Mouse (Mus musculus) MEL (cell line): ENCODE data around the gene Gm28305. TPM values are rescaled to one million over a fixed set of nuclear protein-coding genes. Genes with fewer than 3 reads are reported as not detected.

ENCODE experiments used
- DNase-seq: peaks from one replicate; pipeline ENCODE4 v3.0.0; 2011; ENCODE audit warnings: low read depth, low spot score
- H3K27ac ChIP-seq: 2 replicates; pipeline ENCODE4 v1.5.1; 2012; ENCODE audit warnings: low read depth, mild to moderate bottlenecking, control low read depth, low read length, moderate library complexity; ENCODE audit not compliant: control insufficient read depth
- H3K27me3 ChIP-seq, 2 experiments: fragments of 150-350 bp in 1 of 2; sonication (generic) in 1 of 2; 2 replicates each; pipeline ENCODE4 v1.6.1; 2012; ENCODE audit warnings: low read length in 2 of 2, mild to moderate bottlenecking in 2 of 2, improper control_type of control experiment in 1 of 2, moderate library complexity in 1 of 2; ENCODE audit not compliant: insufficient read depth in 2 of 2, control insufficient read depth in 1 of 2
- H3K36me3 ChIP-seq, 2 experiments: 2 replicates each; pipeline ENCODE4 v1.6.1; 2012 to 2014; ENCODE audit warnings: low read length in 2 of 2, improper control_type of control experiment in 1 of 2, inconsistent platforms in 1 of 2, mild to moderate bottlenecking in 1 of 2; ENCODE audit not compliant: insufficient read depth in 2 of 2, control insufficient read depth in 1 of 2
- H3K4me1 ChIP-seq, 2 experiments: fragments of 150-350 bp in 1 of 2; sonication (generic) in 1 of 2; 2 replicates each; pipeline ENCODE4 v1.6.1; 2012; ENCODE audit warnings: low read length in 2 of 2, improper control_type of control experiment in 1 of 2, mild to moderate bottlenecking in 1 of 2; ENCODE audit not compliant: insufficient read depth in 2 of 2, control insufficient read depth in 1 of 2
- H3K4me3 ChIP-seq, 2 experiments: fragments of 150-350 bp in 1 of 2; sonication (generic) in 1 of 2; 2 replicates each; pipeline ENCODE4 v1.5.1; 2012; ENCODE audit warnings: low read depth in 2 of 2, low read length in 2 of 2, mild to moderate bottlenecking in 2 of 2, moderate library complexity in 2 of 2, control low read depth in 1 of 2, improper control_type of control experiment in 1 of 2; ENCODE audit not compliant: control insufficient read depth in 1 of 2, insufficient read depth in 1 of 2
- H3K79me2 ChIP-seq: 2 replicates; pipeline ENCODE4 v1.6.1; 2012; ENCODE audit warnings: mild to moderate bottlenecking, low read length, moderate library complexity; ENCODE audit not compliant: control insufficient read depth, poor library complexity, insufficient read depth
- H3K9ac ChIP-seq: 2 replicates; pipeline ENCODE4 v1.6.1; 2012; ENCODE audit warnings: low read depth, mild to moderate bottlenecking, control low read depth, low read length, moderate library complexity; ENCODE audit not compliant: control insufficient read depth, poor library complexity, severe bottlenecking
- H3K9me3 ChIP-seq: fragments of 150-350 bp; sonication (generic); replicated peaks from 2 replicates; pipeline ENCODE4 v1.6.1; 2012; ENCODE audit warnings: mild to moderate bottlenecking, low read length, improper control_type of control experiment, moderate library complexity; ENCODE audit not compliant: insufficient read depth
- CHD2 ChIP-seq: IDR thresholded peaks from 2 replicates; pipeline ENCODE4 v1.6.1; 2011; ENCODE audit warnings: low read length, improper control_type of control experiment
- CTCF ChIP-seq, 3 experiments: IDR thresholded peaks in 2 of 3; conservative IDR thresholded peaks in 1 of 3; 2 replicates each; pipeline ENCODE4 v1.5.1; 2011 to 2012; ENCODE audit warnings: low read length in 3 of 3, low read depth in 2 of 3, mild to moderate bottlenecking in 2 of 3, improper control_type of control experiment in 1 of 3, inconsistent platforms in 1 of 3, mixed read lengths in 1 of 3, moderate library complexity in 1 of 3; ENCODE audit not compliant: control insufficient read depth in 1 of 3, insufficient read depth in 1 of 3, poor library complexity in 1 of 3, severe bottlenecking in 1 of 3
- E2F4 ChIP-seq: IDR thresholded peaks from 2 replicates; pipeline ENCODE4 v1.6.1; 2011; ENCODE audit warnings: low read depth, low read length, improper control_type of control experiment, borderline replicate concordance
- ELF1 ChIP-seq: IDR thresholded peaks from 2 replicates; pipeline ENCODE4 v1.6.1; 2014; ENCODE audit warnings: low read depth, mild to moderate bottlenecking, inconsistent platforms, low read length, improper control_type of control experiment, moderate library complexity
- EP300 ChIP-seq, 2 experiments: IDR thresholded peaks; 2 replicates each; pipeline ENCODE4 v1.6.1; 2011; ENCODE audit warnings: improper control_type of control experiment in 2 of 2, low read length in 2 of 2, low read depth in 1 of 2, mild to moderate bottlenecking in 1 of 2
- ETS1 ChIP-seq: IDR thresholded peaks from 2 replicates; pipeline ENCODE4 v1.6.1; 2012; ENCODE audit warnings: low read depth, mild to moderate bottlenecking, inconsistent platforms, low read length, improper control_type of control experiment, moderate library complexity
- GABPA ChIP-seq: IDR thresholded peaks from 2 replicates; pipeline ENCODE4 v1.6.1; 2012; ENCODE audit warnings: low read depth, mild to moderate bottlenecking, inconsistent platforms, low read length, improper control_type of control experiment, moderate library complexity
- GATA1 ChIP-seq: IDR thresholded peaks from 2 replicates; pipeline ENCODE4 v1.6.1; 2011; ENCODE audit warnings: low read depth, low read length, improper control_type of control experiment
- HCFC1 ChIP-seq: IDR thresholded peaks from 2 replicates; pipeline ENCODE4 v1.6.1; 2012; ENCODE audit warnings: low read depth, mild to moderate bottlenecking, inconsistent platforms, low read length, improper control_type of control experiment, moderate library complexity
- JUND ChIP-seq: IDR thresholded peaks from 2 replicates; pipeline ENCODE4 v1.6.1; 2011; ENCODE audit warnings: low read depth, mild to moderate bottlenecking, improper control_type of control experiment, low read length
- KAT2A ChIP-seq: conservative IDR thresholded peaks from 2 replicates; pipeline ENCODE4 v1.6.1; 2012; ENCODE audit warnings: low read depth, low read length, improper control_type of control experiment, inconsistent platforms
- MAFK ChIP-seq: IDR thresholded peaks from 2 replicates; pipeline ENCODE4 v1.6.1; 2011; ENCODE audit warnings: low read depth, mild to moderate bottlenecking, low read length, improper control_type of control experiment, borderline replicate concordance
- MAX ChIP-seq: IDR thresholded peaks from 2 replicates; pipeline ENCODE4 v1.6.1; 2011; ENCODE audit warnings: low read length, improper control_type of control experiment
- MYB ChIP-seq: IDR thresholded peaks from 2 replicates; pipeline ENCODE4 v1.6.1; 2011; ENCODE audit warnings: mild to moderate bottlenecking, low read depth, low read length, improper control_type of control experiment
- MYC ChIP-seq: IDR thresholded peaks from 2 replicates; pipeline ENCODE4 v1.6.1; 2011; ENCODE audit warnings: low read depth, mild to moderate bottlenecking, low read length, improper control_type of control experiment, moderate library complexity
- NELFE ChIP-seq: IDR thresholded peaks from 2 replicates; pipeline ENCODE4 v1.6.1; 2011; ENCODE audit warnings: low read depth, low read length, improper control_type of control experiment
- POLR2A ChIP-seq, 2 experiments: IDR thresholded peaks; 2 replicates each; pipeline ENCODE4 v1.6.1; 2011 to 2012; ENCODE audit warnings: low read length in 2 of 2, mild to moderate bottlenecking in 2 of 2, control low read depth in 1 of 2, improper control_type of control experiment in 1 of 2, low read depth in 1 of 2, moderate library complexity in 1 of 2; ENCODE audit not compliant: control insufficient read depth in 1 of 2, insufficient read depth in 1 of 2, poor library complexity in 1 of 2
- POLR2AphosphoS2 ChIP-seq: IDR thresholded peaks from 2 replicates; pipeline ENCODE4 v1.6.1; 2011; ENCODE audit warnings: low read length, improper control_type of control experiment
- RAD21 ChIP-seq: IDR thresholded peaks from 2 replicates; pipeline ENCODE4 v1.6.1; 2011; ENCODE audit warnings: mild to moderate bottlenecking, low read depth, low read length, improper control_type of control experiment
- RCOR1 ChIP-seq: IDR thresholded peaks from 2 replicates; pipeline ENCODE4 v1.6.1; 2012; ENCODE audit warnings: low read depth, mild to moderate bottlenecking, inconsistent platforms, low read length, improper control_type of control experiment
- SIN3A ChIP-seq: IDR thresholded peaks from 2 replicates; pipeline ENCODE4 v1.6.1; 2012; ENCODE audit warnings: low read length, improper control_type of control experiment, inconsistent platforms
- TAL1 ChIP-seq: IDR thresholded peaks from 2 replicates; pipeline ENCODE4 v1.6.1; 2012; ENCODE audit warnings: mild to moderate bottlenecking, inconsistent platforms, low read length, moderate library complexity, mixed read lengths
- TBP ChIP-seq: IDR thresholded peaks from 2 replicates; pipeline ENCODE4 v1.8.0; 2011; ENCODE audit warnings: low read depth, low read length, improper control_type of control experiment
- UBTF ChIP-seq: IDR thresholded peaks from 2 replicates; pipeline ENCODE4 v1.6.1; 2012; ENCODE audit warnings: low read depth, mild to moderate bottlenecking, inconsistent platforms, low read length, improper control_type of control experiment, moderate library complexity, borderline replicate concordance; ENCODE audit not compliant: insufficient read depth
- USF1 ChIP-seq: IDR thresholded peaks from 2 replicates; pipeline ENCODE4 v1.6.1; 2014; ENCODE audit warnings: low read depth, mild to moderate bottlenecking, inconsistent platforms, low read length, improper control_type of control experiment, moderate library complexity
- USF2 ChIP-seq, 2 experiments: IDR thresholded peaks; 2 replicates each; pipeline ENCODE4 v1.6.1; 2011 to 2012; ENCODE audit warnings: improper control_type of control experiment in 2 of 2, low read length in 2 of 2, borderline replicate concordance in 1 of 2, inconsistent platforms in 1 of 2, low read depth in 1 of 2, mild to moderate bottlenecking in 1 of 2; ENCODE audit not compliant: insufficient read depth in 1 of 2
- ZMIZ1 ChIP-seq: IDR thresholded peaks from 2 replicates; pipeline ENCODE4 v1.6.1; 2012; ENCODE audit warnings: low read depth, mild to moderate bottlenecking, inconsistent platforms, low read length, improper control_type of control experiment, moderate library complexity
- polyA plus RNA-seq, 2 experiments: library from polyadenylated mRNA; stranded (reverse) in 1 of 2; unstranded in 1 of 2; fragments of >175 nt in 1 of 2; fragments of >200 nt in 1 of 2; gene quantifications; 2 replicates each; pipeline versions ENCODE4 v1.2.1 to v1.2.4; 2012; ENCODE audit warnings: low replicate concordance in 2 of 2, low read depth in 1 of 2; ENCODE audit not compliant: insufficient read length in 2 of 2, insufficient read depth in 1 of 2, missing spikeins in 1 of 2
- total RNA-seq: library from RNA; depleted of rRNA; stranded (reverse); fragments of 300-350 nt; gene quantifications from 2 replicates; pipeline ENCODE4 v1.2.3, GENCODE M21; 2012

Gm28305 gene
- total and polyA plus RNA-seq, 3 experiments: not detected

- no peaks in the 10 kb centered on the region for H3K79me2 ChIP-seq
- TF ChIP-seq SIN3A: no peak
- no peak for TF ChIP-seq GATA1
- no peak for TF ChIP-seq CTCF (IDR thresholded peaks at IDR 0.05 in 2 of 3, conservative IDR thresholded peaks at IDR 0.05 in 1 of 3; ENCODE audit: control insufficient read depth in 1 of 3, insufficient read depth in 1 of 3, low read depth in 2 of 3, low read length in 3 of 3, poor library complexity in 1 of 3, severe bottlenecking in 1 of 3)
- no peak for TF ChIP-seq USF2 (IDR thresholded peaks at IDR 0.05; ENCODE audit: borderline replicate concordance in 1 of 2, insufficient read depth in 1 of 2, low read depth in 1 of 2, low read length in 2 of 2)
- no peak for TF ChIP-seq UBTF
- no peak for TF ChIP-seq ELF1
- no peak for TF ChIP-seq MYB
- no peak for TF ChIP-seq USF1
- TF ChIP-seq CHD2: no peak
- TF ChIP-seq TBP: no peak
- no peak for TF ChIP-seq POLR2A (IDR thresholded peaks at IDR 0.05; ENCODE audit: control insufficient read depth in 1 of 2, insufficient read depth in 1 of 2, low read depth in 1 of 2, low read length in 2 of 2, poor library complexity in 1 of 2)
- TF ChIP-seq POLR2AphosphoS2: no peak
- no peak for TF ChIP-seq JUND
- TF ChIP-seq RAD21: no peak
- TF ChIP-seq E2F4: no peak
- no peaks in the 10 kb centered on the region for H3K4me1 ChIP-seq
- no peaks in the 10 kb centered on the region for H3K36me3 ChIP-seq
- no peaks in the 10 kb centered on the region for H3K9me3 ChIP-seq
- no peak overlapping the region for H3K4me3 ChIP-seq
- no peak overlapping the region for H3K9ac ChIP-seq
- no peak for DNase-seq
- H3K27ac ChIP-seq: no peak overlapping the region
- H3K27me3 ChIP-seq: no peaks in the 10 kb centered on the region
Measured at GRCm38 (mm10) chr9:104104986-104105385, 64.5 kb downstream of the Gm28305 start.

DNA sequence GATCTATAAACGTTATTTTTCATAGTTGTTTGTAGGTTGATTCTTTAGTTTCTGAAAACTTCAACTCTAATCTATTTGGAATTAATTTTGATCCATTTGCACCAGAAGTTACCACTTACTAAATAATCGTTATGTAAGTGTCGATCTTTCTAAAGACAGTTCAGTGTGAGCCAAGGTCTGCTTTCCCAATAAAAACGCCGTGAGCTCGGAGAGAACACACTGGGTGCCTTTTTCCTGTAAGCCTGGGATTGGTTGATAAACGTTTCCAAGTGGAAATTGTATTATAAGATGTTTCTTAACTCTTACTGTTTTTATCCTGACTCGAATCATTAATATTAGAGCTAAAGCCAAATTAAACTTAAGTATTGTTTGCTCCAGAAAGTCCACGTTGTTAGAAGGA lies 66.5 kb downstream of the Gm28305 start:
- Histone ChIP-seq H3K4me3 (no peak overlapping the region), H3K9ac (no peak overlapping the region), H3K79me2 (no peaks in the 10 kb centered on the region), H3K27ac (no peak overlapping the region), H3K9me3 (no peaks in the 10 kb centered on the region; the same call in 1 of the 2 replicates), H3K27me3 (no peaks in the 10 kb centered on the region), H3K4me1 (no peaks in the 10 kb centered on the region), H3K36me3 (no peaks in the 10 kb centered on the region)
- no peak for DNase-seq
- TF ChIP-seq MYC (no peak), KAT2A (no peak), UBTF (no peak), ZMIZ1 (no peak), HCFC1 (no peak), ETS1 (no peak), GABPA (no peak), POLR2A (IDR thresholded peaks at IDR 0.05; ENCODE audit: control insufficient read depth in 1 of 2, insufficient read depth in 1 of 2, low read depth in 1 of 2, low read length in 2 of 2, poor library complexity in 1 of 2) (no peak), RCOR1 (no peak), TAL1 (no peak), NELFE (no peak), SIN3A (no peak), MAX (no peak), EP300 (IDR thresholded peaks at IDR 0.05; ENCODE audit: low read depth in 1 of 2, low read length in 2 of 2) (no peak), TBP (no peak), CHD2 (no peak), MAFK (no peak)
